Mouse (Mus musculus) neural tube, embryonic 15.5 days (tissue): ENCODE results near the gene Itm2c. TPM values are rescaled to one million over a fixed set of nuclear protein-coding genes. Genes with fewer than 3 reads are reported as not detected.
A peak's percentile ranks its signal among the peaks of the same experiment; 100 is the strongest.

Experiments
- ATAC-seq: fragments of 200-750 bp; cut with Nextera tagmentation; 2 replicates; pipeline ENCODE4 v1.8.0; 2017; ENCODE audit warnings: mild to moderate bottlenecking, moderate TSS enrichment, moderate library complexity; ENCODE audit not compliant: low FRiP score
- H3K27ac ChIP-seq: fragments of 300-500 bp; sonication (generic); replicated peaks from 2 replicates; pipeline ENCODE4 v1.5.1; 2015; ENCODE audit warnings: mild to moderate bottlenecking, inconsistent platforms
- H3K27me3 ChIP-seq: fragments of 300-500 bp; sonication (generic); replicated peaks from 2 replicates; pipeline ENCODE4 v1.6.1; 2015; ENCODE audit warnings: inconsistent platforms
- H3K36me3 ChIP-seq: fragments of 300-500 bp; sonication (generic); 2 replicates; pipeline ENCODE4 v1.6.1; 2015; ENCODE audit warnings: inconsistent platforms
- H3K4me1 ChIP-seq: fragments of 300-500 bp; sonication (generic); 2 replicates; pipeline ENCODE4 v1.6.1; 2015; ENCODE audit warnings: inconsistent platforms
- H3K4me2 ChIP-seq: fragments of 300-500 bp; sonication (generic); 2 replicates; pipeline ENCODE4 v1.6.1; 2015; ENCODE audit warnings: inconsistent platforms, mild to moderate bottlenecking, moderate library complexity
- H3K4me3 ChIP-seq: fragments of 300-500 bp; sonication (generic); replicated peaks from 2 replicates; pipeline ENCODE4 v1.5.1; 2015; ENCODE audit warnings: mild to moderate bottlenecking, inconsistent platforms
- H3K9ac ChIP-seq: fragments of 300-500 bp; sonication (generic); replicated peaks from 2 replicates; pipeline ENCODE4 v1.6.1; 2015; ENCODE audit warnings: mild to moderate bottlenecking, inconsistent platforms
- H3K9me3 ChIP-seq: fragments of 300-500 bp; sonication (generic); replicated peaks from 2 replicates; pipeline ENCODE4 v1.6.1; 2016; ENCODE audit warnings: inconsistent platforms
- WGBS: fragments of 180-500 bp; shearing (Covaris S2); methylation state at CpG from one replicate; pipeline ENCODE4 v1.1.7; 2015; ENCODE audit warnings: mixed read lengths; 5-methylcytosine and 5-hydroxymethylcytosine counted together
- polyA plus RNA-seq: library from polyadenylated mRNA; unstranded; fragments of >200 nt; fragmentation: Nextera tagmentation; extraction: Ambion mirVana; gene quantifications from 2 replicates; pipeline ENCODE4 v1.2.1, GENCODE M21; 2015

The Itm2c gene
- polyA plus RNA-seq, 1 experiment from 2014 or later: 185 TPM

DNA sequence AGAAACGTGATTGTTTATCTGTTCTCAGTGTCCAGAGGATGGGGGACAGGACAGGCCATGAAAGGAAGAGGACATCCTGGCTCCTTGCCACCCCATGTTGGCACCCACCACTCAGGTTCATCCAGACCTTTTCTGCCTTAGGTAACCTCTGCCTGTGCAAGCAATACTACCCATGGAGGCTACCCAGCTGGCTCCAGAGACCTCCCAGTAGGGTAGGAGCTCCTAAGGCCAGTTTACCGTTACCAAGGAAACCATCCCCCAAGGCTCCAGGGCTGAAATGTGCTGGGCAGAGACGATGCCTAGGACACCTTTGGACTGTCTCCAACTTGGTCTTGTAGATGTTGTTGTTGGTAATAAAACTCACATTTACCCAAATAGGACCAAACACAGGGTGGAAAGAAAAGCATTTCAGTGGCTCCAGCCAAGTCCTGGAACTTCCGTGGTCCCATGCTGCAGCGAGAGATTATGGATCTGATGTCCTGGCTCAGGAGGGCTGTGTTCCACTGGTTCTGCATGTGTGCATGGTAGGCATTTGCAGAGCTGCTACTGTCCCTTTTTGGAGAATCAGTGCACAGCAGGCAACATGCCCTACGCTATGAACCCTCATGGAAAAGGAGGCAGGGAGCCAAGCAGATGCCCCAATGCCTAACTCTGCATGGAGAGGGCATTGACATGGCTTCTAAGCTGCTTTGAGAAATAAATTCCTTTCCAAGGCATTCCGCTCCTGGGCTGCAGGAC is 28.2 kb downstream of the Itm2c start:
- WGBS: 51% methylated on average over 7 of the region's 7 CpGs
- no peak overlapping the region for H3K9ac ChIP-seq
- H3K27ac ChIP-seq: peak overlapping the region; percentile 71
- no peak overlapping the region for H3K4me3 ChIP-seq
- H3K27me3 ChIP-seq: no peaks in the 10 kb centered on the region
- peaks cover 22% of the 10 kb centered on the region for H3K4me1 ChIP-seq
- no peak overlapping the region for H3K4me2 ChIP-seq
- peak; percentile 64 for ATAC-seq
- no peaks in the 10 kb centered on the region for H3K36me3 ChIP-seq
- H3K9me3 ChIP-seq: no peaks in the 10 kb centered on the region

DNA sequence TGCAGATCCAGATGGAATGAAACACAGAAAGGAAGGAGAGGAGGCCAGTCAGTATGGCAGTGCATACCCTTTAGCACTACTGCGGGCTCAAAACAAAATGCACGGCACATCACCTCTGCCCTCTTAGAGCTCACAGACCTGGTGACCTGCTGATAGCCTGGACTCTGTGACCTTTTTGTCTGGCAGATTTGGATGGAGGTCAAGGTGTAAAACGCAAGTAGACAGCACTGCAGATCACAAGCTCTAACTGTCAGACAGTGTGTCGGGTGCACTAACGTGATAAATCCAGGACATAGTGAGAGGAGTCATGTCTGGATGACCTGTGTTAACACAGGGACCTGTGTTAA is 28.8 kb downstream of the Itm2c start:
- H3K9ac ChIP-seq: no peak overlapping the region
- H3K27me3 ChIP-seq: no peaks in the 10 kb centered on the region
- no peak overlapping the region for H3K4me2 ChIP-seq
- no peaks in the 10 kb centered on the region for H3K9me3 ChIP-seq
- H3K36me3 ChIP-seq: no peaks in the 10 kb centered on the region
- H3K4me3 ChIP-seq: no peak overlapping the region
- peak overlapping the region; percentile 71 for H3K27ac ChIP-seq
- ATAC-seq: no peak
- H3K4me1 ChIP-seq: peaks cover 20% of the 10 kb centered on the region
- 87% methylated on average over 5 of the region's 5 CpGs for WGBS

DNA sequence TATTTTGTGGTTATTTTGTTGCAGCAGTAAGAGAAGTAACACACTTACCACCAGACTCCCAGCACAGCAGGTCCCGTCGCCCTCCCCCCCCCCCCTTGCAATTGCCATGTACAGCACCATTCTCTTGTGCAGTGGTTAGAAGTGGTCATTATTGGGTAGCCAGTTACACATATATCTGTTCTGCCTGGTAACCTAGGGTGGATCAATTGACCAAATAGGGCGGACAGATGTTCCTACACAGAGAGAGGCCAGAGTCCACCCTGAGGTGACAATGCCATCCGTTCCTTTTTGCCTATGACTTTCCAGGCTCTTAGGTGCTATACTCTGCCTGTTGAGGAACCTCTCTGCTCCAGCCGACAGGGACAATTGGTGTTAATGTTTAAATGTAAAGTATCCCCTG is 31.1 kb downstream of the Itm2c start:
- ATAC-seq: no peak
- no peak overlapping the region for H3K27ac ChIP-seq
- no peaks in the 10 kb centered on the region for H3K9me3 ChIP-seq
- no peak overlapping the region for H3K9ac ChIP-seq
- H3K4me3 ChIP-seq: no peak overlapping the region
- no peak overlapping the region for H3K4me2 ChIP-seq
- no peaks in the 10 kb centered on the region for H3K36me3 ChIP-seq
- WGBS: 65% methylated on average over 5 of the region's 5 CpGs
- H3K4me1 ChIP-seq: peaks cover 37% of the 10 kb centered on the region
- no peaks in the 10 kb centered on the region for H3K27me3 ChIP-seq

DNA sequence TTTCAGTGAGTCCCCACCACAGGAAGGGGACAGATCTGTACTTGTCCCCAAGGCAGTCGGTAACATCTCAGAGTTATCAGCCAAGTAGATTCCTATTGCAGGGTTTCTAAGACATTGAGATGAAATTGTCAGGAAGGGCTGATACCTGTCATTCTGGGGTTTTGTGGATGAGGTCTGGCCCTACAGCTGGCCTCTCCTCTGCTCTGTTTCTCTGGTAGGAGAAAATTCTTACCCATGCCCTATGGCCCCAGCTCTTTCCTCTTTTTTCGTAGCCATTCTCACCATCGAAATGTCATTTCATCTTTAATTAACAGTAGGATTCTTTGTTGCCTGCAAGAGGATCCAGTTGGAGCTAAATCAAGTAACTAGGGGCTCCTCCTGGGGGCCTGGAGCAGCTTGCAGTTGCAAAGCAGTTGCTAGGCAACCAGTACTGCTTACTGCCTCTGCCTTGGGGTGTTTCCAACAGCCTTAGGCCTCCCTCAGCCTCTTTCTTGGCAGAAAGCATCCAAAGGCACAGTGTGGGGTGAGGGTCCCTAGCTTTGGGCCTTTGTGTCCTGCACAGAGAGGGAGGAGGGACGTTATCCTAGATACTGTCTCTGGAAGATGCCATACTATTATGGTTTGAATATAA is 34.1 kb downstream of the Itm2c start, which contains the start of gene 4933407L21Rik:
TSS of gene 4933407L21Rik (plus strand) at position 427 of the 631 bp plus-strand sequence.
- Histone ChIP-seq H3K4me1 (peaks cover 37% of the 10 kb centered on the region), H3K9me3 (no peaks in the 10 kb centered on the region), H3K27ac (peak within 1 kb of the TSS; percentile 84), H3K4me2 (peak within 1 kb of the TSS; percentile 19), H3K36me3 (no peaks in the 10 kb centered on the region), H3K27me3 (no peaks in the 10 kb centered on the region), H3K9ac (no peak within 1 kb of the TSS), H3K4me3 (no peak within 1 kb of the TSS)
- peak; percentile 93 for ATAC-seq
- WGBS: 26% methylated on average over 4 of the region's 4 CpGs

DNA sequence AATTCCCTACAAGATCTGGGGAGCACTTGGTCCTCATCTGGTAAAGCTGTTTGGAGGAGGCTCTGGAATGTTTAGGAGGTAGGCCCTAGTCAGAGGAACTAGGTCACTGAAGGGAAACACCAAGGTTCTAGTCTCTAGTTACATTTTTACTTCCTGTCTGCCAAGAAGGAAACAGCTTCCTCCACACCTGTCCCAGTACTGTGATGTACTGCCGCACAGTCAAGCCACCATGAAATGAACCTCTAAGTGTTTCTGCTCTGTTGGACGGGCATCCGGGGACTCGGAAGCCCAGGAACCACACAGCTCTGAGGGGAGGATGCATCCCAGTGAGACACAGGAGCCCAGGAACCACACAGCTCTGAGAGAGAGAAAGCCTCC is 34.6 kb downstream of the Itm2c start:
- WGBS: 26% methylated on average over 4 of the region's 4 CpGs
- peak overlapping the region; percentile 19 for H3K4me2 ChIP-seq

DNA sequence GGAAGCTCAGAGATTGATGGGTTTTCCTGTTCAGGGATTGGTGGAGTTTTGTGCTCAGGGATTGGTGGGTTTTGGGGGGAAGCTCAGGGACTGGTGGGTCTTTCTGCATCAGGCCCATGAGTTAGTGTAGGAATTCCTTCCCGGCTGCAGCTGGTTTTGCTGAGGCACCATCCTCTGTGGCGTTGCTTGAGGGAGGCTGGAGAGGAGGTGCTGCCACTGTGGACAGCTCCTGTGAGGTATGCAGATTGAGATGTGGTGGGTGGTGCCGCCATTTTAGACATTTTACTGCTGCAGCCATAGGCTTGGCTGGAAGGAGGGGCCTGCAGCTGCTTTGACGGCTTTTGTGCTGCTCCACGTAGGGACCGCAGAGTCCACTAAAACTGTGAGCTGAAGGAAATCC is 35.3 kb downstream of the Itm2c start:
- Histone ChIP-seq H3K27ac (peak overlapping the region; percentile 84), H3K4me3 (no peak overlapping the region), H3K4me2 (no peak overlapping the region), H3K27me3 (no peaks in the 10 kb centered on the region), H3K36me3 (no peaks in the 10 kb centered on the region), H3K4me1 (peaks cover 48% of the 10 kb centered on the region), H3K9me3 (no peaks in the 10 kb centered on the region), H3K9ac (no peak overlapping the region)
- ATAC-seq: no peak
- 81% methylated on average over 6 of the region's 6 CpGs for WGBS

More for the DNA sequence above, 34.6 kb downstream of the Itm2c start:
- Histone ChIP-seq H3K9me3 (no peaks in the 10 kb centered on the region), H3K36me3 (no peaks in the 10 kb centered on the region), H3K9ac (no peak overlapping the region), H3K27ac (peak overlapping the region; percentile 84), H3K27me3 (no peaks in the 10 kb centered on the region), H3K4me3 (no peak overlapping the region), H3K4me1 (peaks cover 40% of the 10 kb centered on the region)
- peak; percentile 64 for ATAC-seq

DNA sequence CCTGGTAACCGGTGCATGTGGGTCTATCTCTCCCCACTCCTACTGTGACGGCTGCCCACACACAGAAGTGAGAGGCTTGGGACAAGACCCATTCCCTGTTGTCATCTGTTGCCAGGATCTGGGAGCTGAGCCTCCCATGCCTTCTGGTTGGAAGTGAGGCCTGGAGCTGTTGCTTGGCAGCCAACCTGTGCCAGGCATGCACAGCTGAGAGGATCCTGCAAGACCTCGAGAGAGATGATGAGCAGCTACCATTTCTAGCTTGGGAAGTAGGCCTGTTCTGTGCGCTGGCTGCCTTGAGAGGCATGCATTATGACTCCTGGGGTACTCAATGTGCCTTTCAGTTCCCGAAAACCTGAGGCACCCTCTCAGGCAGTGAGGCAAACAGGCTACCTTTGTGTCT is 37.1 kb downstream of the Itm2c start:
- Histone ChIP-seq H3K4me1 (peaks cover 54% of the 10 kb centered on the region), H3K27me3 (no peaks in the 10 kb centered on the region), H3K4me3 (no peak overlapping the region), H3K9me3 (no peaks in the 10 kb centered on the region), H3K4me2 (no peak overlapping the region), H3K27ac (no peak overlapping the region), H3K36me3 (no peaks in the 10 kb centered on the region), H3K9ac (no peak overlapping the region)
- WGBS: 80% methylated on average over 5 of the region's 5 CpGs
- ATAC-seq: no peak

GRCm38 (mm10) chr1:85933226-85933625 is 39.1 kb downstream of the Itm2c start:
- WGBS: 3% methylated on average over 7 of the region's 7 CpGs
- peak overlapping the region; percentile 64; the same call in 1 of the 2 replicates for H3K27ac ChIP-seq
- H3K4me2 ChIP-seq: peak overlapping the region; percentile 43
- ATAC-seq: no peak
- no peaks in the 10 kb centered on the region for H3K27me3 ChIP-seq
- H3K9me3 ChIP-seq: no peaks in the 10 kb centered on the region
- H3K36me3 ChIP-seq: no peaks in the 10 kb centered on the region
- peaks cover 50% of the 10 kb centered on the region for H3K4me1 ChIP-seq
- H3K4me3 ChIP-seq: no peak overlapping the region
- no peak overlapping the region for H3K9ac ChIP-seq

GRCm38 (mm10) chr1:85933631-85934465 is 39.8 kb downstream of the Itm2c start:
- H3K4me2 ChIP-seq: peak overlapping the region; percentile 43
- WGBS: 6% methylated on average over 11 of the region's 11 CpGs

GRCm38 (mm10) chr1:85934560-85934959 is 40.5 kb downstream of the Itm2c start:
- Histone ChIP-seq H3K9ac (no peak overlapping the region), H3K9me3 (no peaks in the 10 kb centered on the region), H3K4me1 (peaks cover 38% of the 10 kb centered on the region), H3K27me3 (no peaks in the 10 kb centered on the region), H3K36me3 (no peaks in the 10 kb centered on the region), H3K4me3 (no peak overlapping the region), H3K4me2 (no peak overlapping the region), H3K27ac (no peak overlapping the region)
- 8% methylated on average over 7 of the region's 7 CpGs for WGBS
- no peak for ATAC-seq

More at GRCm38 (mm10) chr1:85933631-85934465, 39.8 kb downstream of the Itm2c start:
- Histone ChIP-seq H3K4me1 (peaks cover 44% of the 10 kb centered on the region), H3K9me3 (no peaks in the 10 kb centered on the region), H3K36me3 (no peaks in the 10 kb centered on the region), H3K4me3 (no peak overlapping the region), H3K9ac (no peak overlapping the region), H3K27me3 (no peaks in the 10 kb centered on the region), H3K27ac (peak overlapping the region; percentile 64; the same call in 1 of the 2 replicates)
- peak; percentile 45 for ATAC-seq

DNA sequence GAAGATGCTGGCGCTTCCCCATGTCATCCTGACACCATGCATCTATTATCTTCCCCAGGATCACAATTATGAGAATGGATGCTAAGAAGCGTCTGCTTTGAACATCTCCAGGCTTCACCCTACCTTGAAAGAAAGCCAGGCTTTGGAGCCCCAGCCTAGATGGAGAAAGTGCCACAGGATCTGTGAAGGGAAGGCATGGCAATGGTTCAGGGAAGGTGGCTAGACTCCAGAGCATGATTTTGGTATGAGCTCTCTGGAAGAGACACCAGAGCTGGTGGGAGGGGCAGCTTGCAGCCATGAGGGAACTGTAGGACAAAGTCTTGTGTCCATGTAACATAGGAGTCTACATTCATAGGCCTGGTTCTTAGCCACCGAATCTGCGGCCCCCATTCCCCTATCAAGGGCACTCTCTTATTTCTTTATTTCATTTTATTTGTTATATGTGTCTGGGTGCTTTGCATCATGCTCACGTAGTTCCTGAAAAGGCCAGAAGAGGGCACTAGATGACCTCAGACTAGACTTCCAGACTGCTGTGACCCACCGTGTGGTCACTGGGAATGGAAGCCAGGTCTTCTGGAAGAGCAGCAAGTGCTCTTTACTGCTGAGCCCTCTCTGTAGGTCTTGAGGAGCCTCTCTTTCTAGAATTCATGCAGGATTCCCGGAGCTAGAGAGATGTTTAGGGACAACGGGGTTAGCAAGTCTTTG is 41.2 kb downstream of the Itm2c start:
- peaks cover 37% of the 10 kb centered on the region for H3K4me1 ChIP-seq
- 62% methylated on average over 8 of the region's 8 CpGs for WGBS

More for the DNA sequence above, 41.2 kb downstream of the Itm2c start:
- no peak overlapping the region for H3K9ac ChIP-seq
- no peak overlapping the region for H3K27ac ChIP-seq
- no peaks in the 10 kb centered on the region for H3K36me3 ChIP-seq
- no peaks in the 10 kb centered on the region for H3K9me3 ChIP-seq
- no peak overlapping the region for H3K4me3 ChIP-seq
- H3K4me2 ChIP-seq: no peak overlapping the region
- no peak for ATAC-seq
- no peaks in the 10 kb centered on the region for H3K27me3 ChIP-seq
